Mouse (Mus musculus) embryonic fibroblast, embryonic 13.5 days (primary cell): Measurements from ENCODE around the gene Gpr176. TPM values are rescaled to one million over a fixed set of nuclear protein-coding genes. Genes with fewer than 3 reads are reported as not detected.
"Not testable (repeated sequence)": the region's sequence is repeated elsewhere in the genome, so short reads cannot be mapped to it uniquely, and the experiment has no call there.

ENCODE experiments used
- H3K27ac ChIP-seq: 2 replicates; pipeline ENCODE4 v1.5.1; 2012; ENCODE audit warnings: low read length, control low read depth, inconsistent platforms; ENCODE audit not compliant: insufficient read depth
- H3K4me1 ChIP-seq: 2 replicates; pipeline ENCODE4 v1.6.1; 2011; ENCODE audit warnings: low read length; ENCODE audit not compliant: control insufficient read depth, insufficient read depth
- H3K4me3 ChIP-seq: 2 replicates; pipeline ENCODE4 v1.5.1; 2011; ENCODE audit warnings: mild to moderate bottlenecking, control low read depth, low read length; ENCODE audit not compliant: insufficient read depth
- CTCF ChIP-seq: IDR thresholded peaks from 2 replicates; pipeline ENCODE4 v1.5.1; 2011; ENCODE audit warnings: mild to moderate bottlenecking, control low read depth, low read length, moderate library complexity, borderline replicate concordance; ENCODE audit not compliant: insufficient read depth
- POLR2A ChIP-seq: IDR thresholded peaks from 2 replicates; pipeline ENCODE4 v1.6.1; 2011; ENCODE audit warnings: low read depth, mild to moderate bottlenecking, control low read depth, low read length, moderate library complexity
- polyA plus RNA-seq: library from polyadenylated mRNA; stranded (reverse); fragments of >200 nt; gene quantifications from 2 replicates; pipeline ENCODE4 v1.2.4, GENCODE M21; 2011; ENCODE audit warnings: low read depth; ENCODE audit not compliant: missing spikeins, insufficient read length

Gene Gpr176
- polyA plus RNA-seq, 1 experiment: 60.0 TPM

GRCm38 (mm10) chr2:118305827-118306521 is 67.2 kb downstream of the Gpr176 start:
- TF ChIP-seq POLR2A: no peak
- no peak for TF ChIP-seq CTCF
- Histone ChIP-seq H3K4me3 (no peak overlapping the region), H3K4me1 (no peaks in the 10 kb centered on the region), H3K27ac (no peak overlapping the region)

DNA sequence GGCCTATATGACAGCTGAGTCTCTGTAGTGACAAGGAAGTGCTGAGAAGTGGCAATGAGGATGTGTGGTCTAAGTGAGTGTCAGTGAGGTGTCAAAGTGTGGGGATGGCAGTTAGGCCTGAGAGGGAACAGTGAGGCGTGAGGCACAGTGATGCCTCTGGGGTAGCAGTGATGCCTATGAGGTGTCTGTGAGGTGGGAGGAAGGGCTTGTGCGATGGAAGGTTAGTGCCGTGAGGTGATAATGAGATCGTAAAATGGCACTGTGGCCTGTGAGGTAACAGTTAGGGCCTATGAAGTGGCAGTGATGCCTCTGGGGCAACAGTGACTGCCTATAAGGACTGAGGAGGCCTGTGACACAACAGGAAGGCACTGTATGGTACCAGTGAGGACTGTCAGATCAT is 69.8 kb downstream of the Gpr176 start:
- TF ChIP-seq POLR2A (no peak), CTCF (no peak)
- Histone ChIP-seq H3K4me1 (peaks cover 10% of the 10 kb centered on the region), H3K27ac (no peak overlapping the region), H3K4me3 (no peak overlapping the region)

GRCm38 (mm10) chr2:118301656-118302055 is 71.6 kb downstream of the Gpr176 start:
- H3K27ac ChIP-seq: no peak overlapping the region
- TF ChIP-seq CTCF: no peak
- no peak for TF ChIP-seq POLR2A
- peaks cover 20% of the 10 kb centered on the region for H3K4me1 ChIP-seq
- H3K4me3 ChIP-seq: no peak overlapping the region

GRCm38 (mm10) chr2:118301041-118301545 is 72.1 kb downstream of the Gpr176 start:
- TF ChIP-seq POLR2A: no peak
- no peak for TF ChIP-seq CTCF
- Histone ChIP-seq H3K4me3 (no peak overlapping the region), H3K27ac (no peak overlapping the region), H3K4me1 (peaks cover 20% of the 10 kb centered on the region)

DNA sequence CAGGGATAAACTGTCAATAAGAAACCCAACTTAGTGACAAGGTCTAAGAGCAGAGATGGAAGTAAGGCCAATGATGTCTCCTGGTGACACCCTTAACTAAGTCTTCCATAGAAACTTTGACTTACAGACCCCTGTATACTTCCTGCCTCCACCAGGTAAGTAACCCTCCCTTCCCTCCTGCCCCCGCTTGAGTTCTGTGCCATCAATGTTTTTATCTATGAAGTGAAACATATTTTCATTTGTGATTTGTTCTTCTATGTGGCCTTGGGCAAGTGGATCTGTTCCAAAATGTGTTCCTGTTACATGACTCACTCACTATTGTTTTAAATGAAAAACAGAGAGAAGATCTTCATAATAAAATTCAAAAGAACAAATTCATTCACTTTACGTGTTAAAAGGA is 73.2 kb downstream of the Gpr176 start:
- Histone ChIP-seq H3K4me3 (no peak overlapping the region), H3K4me1 (peaks cover 23% of the 10 kb centered on the region), H3K27ac (peak overlapping the region; percentile 51; the same call in 1 of the 2 replicates)
- TF ChIP-seq POLR2A (no peak), CTCF (no peak)

GRCm38 (mm10) chr2:118298601-118299000 is 74.6 kb downstream of the Gpr176 start:
- Histone ChIP-seq H3K4me1 (peaks cover 23% of the 10 kb centered on the region), H3K27ac (peak overlapping the region; percentile 98), H3K4me3 (no peak overlapping the region)
- no peak for TF ChIP-seq CTCF
- TF ChIP-seq POLR2A: no peak

DNA sequence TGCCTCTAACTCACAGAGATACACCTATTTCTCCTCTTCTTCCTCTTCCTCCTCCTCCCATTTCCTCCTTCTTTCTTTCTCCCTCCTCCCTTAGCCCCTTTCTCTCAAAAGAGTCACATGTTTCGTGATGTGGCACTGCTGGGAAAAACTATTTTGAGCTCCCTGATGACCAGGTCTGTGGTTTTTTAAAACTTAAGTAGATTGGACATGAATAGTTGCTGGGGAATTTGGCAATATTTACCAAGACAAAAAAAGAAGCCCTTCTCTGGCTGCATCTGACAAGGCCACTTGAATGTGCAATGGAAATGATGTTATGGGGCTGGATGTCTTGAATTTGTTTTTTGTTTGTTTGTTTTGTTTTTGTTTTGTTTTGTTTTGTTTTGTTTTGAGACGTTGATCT is 75.3 kb downstream of the Gpr176 start:
- Histone ChIP-seq H3K4me3 (no peak overlapping the region), H3K4me1 (peaks cover 23% of the 10 kb centered on the region), H3K27ac (peak overlapping the region; percentile 98)
- no peak for TF ChIP-seq CTCF
- no peak for TF ChIP-seq POLR2A

- Histone ChIP-seq H3K4me1 (peaks cover 23% of the 10 kb centered on the region), H3K27ac (peak overlapping the region; percentile 82), H3K4me3 (no peak overlapping the region)
- TF ChIP-seq CTCF: no peak
- TF ChIP-seq POLR2A: no peak
Measured at GRCm38 (mm10) chr2:118295505-118295904, 77.7 kb downstream of the Gpr176 start.

DNA sequence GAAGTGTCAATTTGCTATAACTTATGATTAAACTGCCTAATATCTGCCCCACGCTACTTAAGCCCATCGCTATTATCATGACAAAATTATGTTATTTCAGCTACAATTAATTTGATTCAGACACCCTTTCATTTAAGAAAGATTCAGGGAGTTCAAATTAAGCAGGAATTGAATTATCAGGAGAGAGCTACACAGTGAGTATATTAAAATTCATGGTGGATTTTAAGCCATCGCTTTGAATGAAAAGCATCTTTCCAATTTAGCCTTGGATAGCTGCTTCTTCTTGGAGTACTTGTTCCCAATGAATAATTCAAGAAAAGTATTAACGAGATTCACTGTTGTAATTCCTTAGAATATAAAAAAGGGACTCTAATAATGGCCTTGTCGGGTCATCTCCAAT is 79.6 kb downstream of the Gpr176 start:
- Histone ChIP-seq H3K4me3 (no peak overlapping the region), H3K4me1 (peaks cover 16% of the 10 kb centered on the region), H3K27ac (no peak overlapping the region)
- TF ChIP-seq POLR2A (no peak), CTCF (no peak)

DNA sequence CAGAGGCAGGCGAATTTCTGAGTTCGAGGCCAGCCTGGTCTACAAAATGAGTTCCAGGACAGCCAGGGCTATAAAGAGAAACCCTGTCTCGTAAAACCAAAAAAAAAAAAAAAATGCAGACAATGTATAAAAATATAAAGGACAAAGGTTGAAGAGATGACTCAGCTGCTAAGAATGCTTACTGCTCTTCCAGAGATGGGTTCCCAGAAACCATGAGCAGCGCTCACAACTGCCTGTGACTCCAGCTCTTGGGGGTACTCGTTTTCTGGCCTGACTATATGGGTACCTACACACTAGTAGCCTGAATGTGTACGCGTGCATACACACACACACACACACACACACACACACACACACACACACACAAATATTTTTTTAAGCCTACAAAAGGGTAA is 84.2 kb downstream of the Gpr176 start:
- H3K4me3 ChIP-seq: not testable (repeated sequence)
- peaks cover 10% of the 10 kb centered on the region for H3K4me1 ChIP-seq
- peak overlapping the region; percentile 90 for H3K27ac ChIP-seq

DNA sequence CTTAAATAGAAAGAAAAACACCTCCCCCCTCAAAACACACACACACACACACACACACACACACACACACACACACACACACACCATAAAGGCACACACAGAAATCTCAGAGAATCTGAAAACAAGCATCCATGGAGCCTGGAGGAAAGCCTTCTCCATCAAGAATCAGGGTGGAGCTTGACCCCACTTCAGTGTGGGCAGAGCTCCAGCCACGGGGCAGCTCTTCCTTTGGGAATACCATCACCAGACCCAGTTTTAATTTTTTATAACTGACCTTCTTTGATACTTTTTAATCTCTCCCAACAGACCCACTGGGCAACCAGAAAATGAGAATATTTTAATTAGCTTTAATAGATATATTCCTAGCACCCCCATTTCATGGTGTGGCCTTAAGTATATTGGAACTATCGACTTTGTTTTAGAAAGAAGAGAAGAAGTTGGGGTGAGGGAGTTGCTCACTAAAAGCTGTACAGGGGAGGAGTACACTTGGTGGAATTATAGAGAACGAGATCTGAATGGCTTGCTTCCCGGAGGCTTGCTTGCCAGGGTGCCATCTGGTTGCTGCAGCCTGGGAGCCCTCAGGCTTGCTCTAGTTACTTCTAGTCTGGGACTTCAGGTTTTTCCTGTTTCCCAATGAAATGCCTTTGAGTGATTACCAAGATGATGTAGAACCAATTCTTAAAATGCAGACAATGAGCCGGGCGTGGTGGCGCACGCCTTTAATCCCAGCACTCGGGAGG is 84.7 kb downstream of the Gpr176 start:
- Histone ChIP-seq H3K27ac (peak overlapping the region; percentile 90), H3K4me1 (peaks cover 10% of the 10 kb centered on the region), H3K4me3 (no peak overlapping the region)
- TF ChIP-seq POLR2A (no peak), CTCF (no peak)
